Mouse (Mus musculus) lung, embryonic 16.5 days (tissue): ENCODE results near the gene C87436. TPM values are rescaled to one million over a fixed set of nuclear protein-coding genes. Genes with fewer than 3 reads are reported as not detected.

Source experiments
- ATAC-seq: fragments of 200-750 bp; cut with Nextera tagmentation; 2 replicates; pipeline ENCODE4 v1.8.0; 2017; ENCODE audit warnings: low read depth, mild to moderate bottlenecking, moderate library complexity
- H3K27ac ChIP-seq: fragments of 300-500 bp; sonication (generic); 2 replicates; pipeline ENCODE4 v1.5.1; 2014; ENCODE audit warnings: mild to moderate bottlenecking, control low read depth, low read length
- H3K27me3 ChIP-seq: fragments of 300-500 bp; sonication (generic); 2 replicates; pipeline ENCODE4 v1.6.1; 2014; ENCODE audit warnings: low read depth, low read length, mixed read lengths; ENCODE audit not compliant: control insufficient read depth, insufficient read depth
- H3K36me3 ChIP-seq: fragments of 300-500 bp; sonication (generic); 2 replicates; pipeline ENCODE4 v1.6.1; 2014; ENCODE audit warnings: low read length; ENCODE audit not compliant: control insufficient read depth, insufficient read depth
- H3K4me1 ChIP-seq: fragments of 300-500 bp; sonication (generic); replicated peaks from 2 replicates; pipeline ENCODE4 v1.6.1; 2014; ENCODE audit warnings: low read length, mixed read lengths; ENCODE audit not compliant: control insufficient read depth, insufficient read depth
- H3K4me2 ChIP-seq: fragments of 300-500 bp; sonication (generic); 2 replicates; pipeline ENCODE4 v1.6.1; 2014; ENCODE audit warnings: low read depth, low read length, control low read depth
- H3K4me3 ChIP-seq: fragments of 300-500 bp; sonication (generic); 2 replicates; pipeline ENCODE4 v1.5.1; 2014; ENCODE audit warnings: mild to moderate bottlenecking, low read length, control low read depth
- H3K9ac ChIP-seq: fragments of 300-500 bp; sonication (generic); 2 replicates; pipeline ENCODE4 v1.6.1; 2014; ENCODE audit warnings: low read length, control low read depth
- H3K9me3 ChIP-seq: fragments of 300-500 bp; sonication (generic); 2 replicates; pipeline ENCODE4 v1.6.1; 2016; ENCODE audit warnings: low read length; ENCODE audit not compliant: control insufficient read depth
- WGBS: fragments of 180-500 bp; shearing (Covaris S2); extraction: QIAGEN DNeasy Blood & Tissue Kit; methylation state at CpG from one replicate; pipeline ENCODE4 v1.1.7; 2014; 5-methylcytosine and 5-hydroxymethylcytosine counted together
- polyA plus RNA-seq: library from polyadenylated mRNA; unstranded; fragments of >200 nt; fragmentation: Nextera tagmentation; extraction: Ambion mirVana; gene quantifications from 2 replicates; pipeline ENCODE4 v1.2.1, GENCODE M21; 2015

C87436 gene
- polyA plus RNA-seq, 1 experiment from 2014 or later: 23.8 TPM

DNA sequence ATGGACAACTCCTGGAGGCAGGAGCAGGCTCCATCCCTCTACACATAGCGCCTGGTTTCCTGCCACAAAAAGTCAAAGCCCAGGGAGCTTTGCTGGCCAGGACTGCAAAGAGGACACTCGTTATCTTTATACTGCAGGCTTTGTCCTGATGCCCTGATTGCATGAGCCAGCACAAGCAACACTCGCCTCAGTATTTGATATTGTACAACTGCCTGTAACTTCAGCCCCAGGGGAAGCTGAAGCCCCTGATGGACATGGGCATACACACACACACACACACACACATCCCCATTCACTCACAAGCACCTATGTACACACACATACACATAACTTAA lies 71.7 kb downstream of the C87436 start:
- H3K9me3 ChIP-seq: no peaks in the 10 kb centered on the region
- no peak overlapping the region for H3K4me2 ChIP-seq
- no peaks in the 10 kb centered on the region for H3K36me3 ChIP-seq
- no peaks in the 10 kb centered on the region for H3K27me3 ChIP-seq
- no peak overlapping the region for H3K27ac ChIP-seq
- 62% methylated on average over 3 of the region's 3 CpGs for WGBS
- H3K4me1 ChIP-seq: no peaks in the 10 kb centered on the region
- H3K4me3 ChIP-seq: no peak overlapping the region
- ATAC-seq: no peak
- no peak overlapping the region for H3K9ac ChIP-seq

DNA sequence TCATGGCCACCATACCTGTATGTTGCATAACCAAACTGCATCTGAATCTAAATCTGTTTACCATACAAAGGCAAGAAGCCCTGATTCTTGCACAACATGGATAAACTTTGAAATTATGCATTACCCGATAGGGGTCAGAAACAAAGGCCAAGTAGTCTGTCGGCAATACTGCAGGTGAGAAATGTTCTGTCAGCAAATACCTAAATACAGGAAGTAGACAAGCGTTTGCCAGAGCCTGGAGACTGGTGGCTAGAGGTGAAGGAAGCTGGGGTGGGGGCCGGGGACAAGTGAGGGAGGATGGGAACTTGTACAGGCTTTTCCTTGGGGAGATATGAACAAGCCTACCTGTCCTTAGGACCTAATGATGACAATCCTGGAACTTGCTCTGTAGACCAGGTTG lies 72.8 kb downstream of the C87436 start:
- no peak overlapping the region for H3K4me2 ChIP-seq
- H3K9ac ChIP-seq: no peak overlapping the region
- no peaks in the 10 kb centered on the region for H3K27me3 ChIP-seq
- ATAC-seq: no peak
- no peak overlapping the region for H3K4me3 ChIP-seq
- no peak overlapping the region for H3K27ac ChIP-seq
- 41% methylated on average over 4 of the region's 4 CpGs for WGBS
- no peaks in the 10 kb centered on the region for H3K9me3 ChIP-seq
- H3K4me1 ChIP-seq: no peaks in the 10 kb centered on the region
- H3K36me3 ChIP-seq: no peaks in the 10 kb centered on the region

DNA sequence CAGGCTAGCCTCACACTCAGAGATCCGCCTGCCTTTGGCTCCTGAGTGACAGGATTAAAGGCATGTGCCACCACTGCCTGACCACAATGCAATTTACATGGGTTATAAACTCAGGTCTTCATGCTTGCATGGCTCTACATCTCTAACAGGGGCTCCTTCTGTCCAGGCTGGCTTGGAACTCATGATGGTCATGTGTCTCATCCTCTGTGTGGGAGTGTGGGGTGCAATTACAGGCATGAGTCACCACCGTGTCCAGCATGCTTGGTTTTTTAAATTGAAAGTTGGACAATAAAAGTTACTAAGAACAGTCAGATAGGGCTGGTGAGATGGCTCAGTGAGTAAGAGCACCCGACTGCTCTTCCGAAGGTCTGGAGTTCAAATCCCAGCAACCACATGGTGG lies 75.1 kb downstream of the C87436 start:
- Histone ChIP-seq H3K27ac (no peak overlapping the region), H3K36me3 (no peaks in the 10 kb centered on the region), H3K4me1 (no peaks in the 10 kb centered on the region), H3K27me3 (no peaks in the 10 kb centered on the region), H3K4me2 (no peak overlapping the region), H3K4me3 (no peak overlapping the region), H3K9ac (no peak overlapping the region), H3K9me3 (no peaks in the 10 kb centered on the region)
- 86% methylated on average over 4 of the region's 4 CpGs for WGBS
- ATAC-seq: no peak

GRCm38 (mm10) chr6:86516021-86516420 lies 77.8 kb downstream of the C87436 start:
- no peak overlapping the region for H3K4me3 ChIP-seq
- H3K4me1 ChIP-seq: no peaks in the 10 kb centered on the region
- no peaks in the 10 kb centered on the region for H3K27me3 ChIP-seq
- H3K9ac ChIP-seq: no peak overlapping the region
- H3K4me2 ChIP-seq: no peak overlapping the region
- H3K36me3 ChIP-seq: no peaks in the 10 kb centered on the region
- ATAC-seq: no peak
- no peaks in the 10 kb centered on the region for H3K9me3 ChIP-seq
- 54% methylated on average over 1 of the region's 1 CpGs for WGBS
- no peak overlapping the region for H3K27ac ChIP-seq

DNA sequence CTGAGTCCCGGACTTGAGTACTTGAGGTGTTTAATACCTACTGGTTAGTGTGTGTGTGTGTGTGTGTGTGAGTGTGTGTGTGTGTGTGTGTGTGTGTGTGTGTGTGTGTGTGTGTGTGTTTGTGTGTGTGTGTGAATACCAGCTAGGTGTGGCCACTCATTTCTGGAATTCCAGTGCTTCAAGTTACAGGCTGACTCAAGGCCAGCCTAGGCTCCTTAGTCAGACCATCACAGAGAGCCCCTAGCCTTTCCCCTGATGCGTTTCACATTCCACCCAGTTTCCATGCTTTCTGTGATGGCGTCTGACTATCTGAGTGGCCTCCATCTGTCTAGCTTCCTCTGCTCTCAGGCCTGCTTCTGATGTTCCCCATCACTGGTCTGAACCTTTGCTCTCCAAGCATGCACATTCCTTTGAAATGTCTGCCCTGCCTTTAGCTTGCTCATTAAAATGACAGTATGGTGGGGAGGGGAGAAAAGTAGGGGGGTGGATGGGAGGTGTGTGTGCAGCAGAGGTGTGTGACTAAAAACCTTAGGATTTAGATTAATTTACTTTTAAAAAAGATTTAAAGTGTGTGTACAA lies 81.7 kb downstream of the C87436 start:
- no peak for ATAC-seq
- WGBS: 54% methylated on average over 3 of the region's 3 CpGs
- Histone ChIP-seq H3K4me3 (no peak overlapping the region), H3K4me1 (peaks cover 14% of the 10 kb centered on the region), H3K9ac (no peak overlapping the region), H3K36me3 (peaks cover 7% of the 10 kb centered on the region; the same call in 1 of the 2 replicates), H3K9me3 (no peaks in the 10 kb centered on the region), H3K27ac (no peak overlapping the region), H3K4me2 (no peak overlapping the region), H3K27me3 (no peaks in the 10 kb centered on the region)

DNA sequence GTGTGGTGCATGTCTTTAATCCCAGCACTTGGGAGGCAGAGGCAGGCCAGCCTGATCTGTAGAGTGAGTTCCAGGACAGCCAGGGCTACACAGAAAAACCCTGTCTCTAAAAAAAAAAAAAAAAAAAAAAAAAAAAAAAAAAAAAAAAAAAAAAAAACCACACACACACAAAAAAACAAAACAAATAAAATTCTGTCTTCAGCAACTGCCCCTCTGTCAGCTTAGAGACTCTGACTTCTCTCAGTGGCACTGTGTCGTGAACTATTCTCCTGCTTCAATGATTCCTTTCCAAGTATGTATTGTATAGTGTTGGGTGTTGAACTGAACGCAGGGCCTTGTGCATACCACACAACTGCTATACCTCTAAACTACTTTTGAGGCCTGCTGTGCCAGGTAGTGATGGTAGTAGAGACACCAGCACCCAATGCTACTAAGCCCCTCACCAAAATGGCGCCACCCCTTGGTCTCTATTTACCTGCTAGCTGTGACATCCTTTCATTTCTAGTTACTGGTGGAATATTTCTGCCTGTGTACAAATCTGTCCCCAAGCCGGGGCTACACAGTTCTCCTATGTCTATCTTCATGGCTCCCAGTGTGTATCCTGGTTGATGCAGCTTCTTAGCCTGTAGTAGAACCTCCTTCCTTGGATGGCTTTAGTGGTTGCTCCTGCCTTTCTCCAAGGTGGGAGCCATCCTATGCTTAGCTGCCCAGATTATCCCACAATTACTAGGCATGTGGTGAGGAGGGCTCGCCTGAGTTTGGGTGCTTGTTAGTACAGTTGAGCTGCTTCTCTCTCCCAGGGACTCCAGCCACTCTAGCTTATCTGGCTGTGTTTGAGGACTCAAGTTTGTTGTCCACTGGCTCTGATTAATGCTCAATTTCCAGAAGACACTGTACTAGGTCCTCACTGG lies 84.1 kb downstream of the C87436 start:
- WGBS: 80% methylated on average over 5 of the region's 5 CpGs
- no peak overlapping the region for H3K4me3 ChIP-seq
- H3K9ac ChIP-seq: no peak overlapping the region

More for the DNA sequence above, 84.1 kb downstream of the C87436 start:
- peaks cover 15% of the 10 kb centered on the region for H3K4me1 ChIP-seq
- H3K27me3 ChIP-seq: no peaks in the 10 kb centered on the region
- peak overlapping the region; percentile 89 for H3K4me2 ChIP-seq
- H3K9me3 ChIP-seq: no peaks in the 10 kb centered on the region
- peaks cover 10% of the 10 kb centered on the region; the same call in 1 of the 2 replicates for H3K36me3 ChIP-seq
- peak overlapping the region; percentile 0; the same call in 1 of the 2 replicates for H3K27ac ChIP-seq
- ATAC-seq: no peak

Other genes starting within 250 kb of the C87436 start
- gene Tgfa, start 243.2 kb upstream of the C87436 start, polyA plus RNA-seq: 3.8 and 4.3 TPM in 2 replicates
- gene Fam136a, start 72.7 kb upstream of the C87436 start, polyA plus RNA-seq: 91.8 and 98.7 TPM in 2 replicates
- 522 and 523 TPM in 2 replicates for gene Snrpg, start 67.1 kb upstream of the C87436 start, polyA plus RNA-seq
- gene Pcyox1, start 41.2 kb upstream of the C87436 start, polyA plus RNA-seq: 85.4 and 88.9 TPM in 2 replicates
- gene Tia1, start 34.2 kb upstream of the C87436 start, polyA plus RNA-seq: 176 and 177 TPM in 2 replicates
- gene Gm44790, start 11.7 kb upstream of the C87436 start, polyA plus RNA-seq: not detected in 2 replicates
- 168 and 192 TPM in 2 replicates for gene Pcbp1, start 87.9 kb downstream of the C87436 start, polyA plus RNA-seq
- gene Asprv1, start 189.8 kb downstream of the C87436 start, polyA plus RNA-seq: 1.0 and 5.3 TPM in 2 replicates
- gene Mxd1, start 230.8 kb downstream of the C87436 start, polyA plus RNA-seq: 15.2 and 15.5 TPM in 2 replicates
- gene Snrnp27, start 246.1 kb downstream of the C87436 start, polyA plus RNA-seq: 102 and 107 TPM in 2 replicates